Mouse (Mus musculus) liver, adult 2 months (tissue): ENCODE data around the gene BC035044.
"Not testable (repeated sequence)": the region's sequence is repeated elsewhere in the genome, so short reads cannot be mapped to it uniquely, and the experiment has no call there.

ENCODE experiments used
- CTCF ChIP-seq: fragments of 200-500 bp; IDR thresholded peaks from 2 replicates; pipeline ENCODE4 v1.5.1; 2011; ENCODE audit warnings: low read depth, low read length, control low read depth
- POLR2A ChIP-seq: fragments of 200-500 bp; IDR thresholded peaks from 2 replicates; pipeline ENCODE4 v1.6.1; 2011; ENCODE audit warnings: low read length, control low read depth; ENCODE audit not compliant: insufficient read depth; ENCODE audit errors: extremely low read depth

DNA sequence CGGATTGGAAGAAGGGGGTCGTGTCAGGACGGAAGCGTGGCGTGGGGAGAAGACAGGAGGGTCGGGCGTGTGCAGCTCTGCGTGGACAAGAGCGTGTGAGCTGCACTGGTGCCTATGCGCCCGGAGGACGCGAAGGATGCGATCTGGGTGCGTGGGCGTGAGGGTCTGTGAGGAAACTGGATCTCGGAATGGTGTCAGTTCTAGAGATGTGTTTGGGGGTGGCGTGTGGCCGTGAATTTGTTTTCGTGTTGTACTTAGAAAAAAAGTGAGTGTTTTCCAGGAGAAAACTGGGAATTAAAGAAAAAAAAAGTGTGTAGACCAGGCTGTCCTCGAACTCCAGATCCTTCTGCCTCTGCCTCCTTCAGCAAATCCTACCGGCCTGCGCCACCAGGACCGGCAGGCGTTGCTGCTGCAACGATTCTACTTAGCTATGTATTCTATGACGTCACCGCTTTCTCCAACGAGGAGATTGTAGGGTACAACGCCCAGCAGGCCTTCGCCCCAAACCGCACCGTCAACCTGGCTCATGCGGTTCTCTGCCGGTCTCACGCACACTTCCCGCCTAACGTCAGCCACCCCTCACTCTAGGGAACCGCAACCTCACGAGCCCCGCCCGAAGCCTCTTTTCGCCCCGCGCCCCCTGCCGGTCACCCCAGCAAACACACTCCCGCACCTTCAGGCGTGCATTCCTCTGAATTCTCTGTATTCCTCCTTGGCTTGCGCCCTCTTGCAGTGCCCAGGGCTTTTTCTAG is 91.6 kb downstream of the BC035044 start:
- not testable (repeated sequence) for TF ChIP-seq POLR2A
- TF ChIP-seq CTCF: peak; percentile 63
